Mouse (Mus musculus): ENCODE measurements at regions not wholly inside any gene's neighbourhood (a gene's known extent, or its start where the extent isn't known, plus 50 kb on each side); places are given as distances from the start of the nearest gene placed in this dataset.

GRCm38 (mm10) chr12:25344354-25344753, 247.4 kb upstream of the Id2 start:
- peak; percentile 35 to 46 for DNase-seq (ENCODE audit: low spot score in 2 of 2)

GRCm38 (mm10) chr12:25338771-25339170, 241.8 kb upstream of the Id2 start:
- DNase-seq (ENCODE audit: low spot score in 2 of 2): no peak

DNA sequence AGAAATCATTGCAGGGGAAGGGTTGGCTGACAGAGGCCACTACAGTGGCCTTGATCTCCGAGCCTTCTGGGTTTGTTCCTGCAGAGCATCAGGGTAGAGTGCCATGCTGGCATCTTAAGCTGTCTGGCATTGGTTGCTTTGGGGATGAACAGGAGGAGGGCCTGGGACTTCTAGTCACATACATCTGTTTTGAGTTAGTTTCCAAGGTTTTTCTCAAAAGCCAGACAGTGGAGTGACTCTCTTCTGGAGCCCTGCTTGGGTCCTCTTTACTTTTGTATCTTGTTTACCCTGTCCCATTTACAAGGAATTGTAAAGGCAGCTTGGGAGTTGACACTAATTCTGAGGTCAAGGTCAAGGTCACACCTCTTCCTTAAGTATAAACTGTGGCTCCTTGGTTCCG, 239.0 kb upstream of the Id2 start:
- DNase-seq (ENCODE audit: low spot score in 2 of 2): no peak

DNA sequence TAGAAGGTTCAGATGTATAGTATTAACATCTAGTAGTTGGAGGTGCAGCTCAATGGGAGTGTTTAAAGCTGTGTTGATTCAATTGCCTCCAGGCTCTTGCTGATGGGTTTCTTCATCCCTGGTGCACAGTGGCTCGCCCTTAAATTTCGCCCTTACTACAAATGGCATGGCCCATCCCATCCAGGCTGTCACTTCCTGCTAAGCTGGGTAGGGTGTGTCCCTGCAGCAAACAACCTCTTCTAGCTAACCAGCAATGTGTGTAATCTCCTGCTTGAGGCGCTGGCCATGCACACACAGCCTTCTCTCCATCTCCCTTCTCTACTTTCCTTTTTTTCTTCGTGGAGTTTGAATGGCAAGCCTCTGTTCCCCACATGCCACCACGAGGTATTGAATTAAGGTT, 238.1 kb upstream of the Id2 start:
- no peak for DNase-seq (ENCODE audit: low spot score in 2 of 2)

- DNase-seq (ENCODE audit: low spot score in 2 of 2): peak in 1 of 2 experiments; percentile 6
These were observed 235.6 kb upstream of the Id2 start for GRCm38 (mm10) chr12:25332384-25333035.

DNA sequence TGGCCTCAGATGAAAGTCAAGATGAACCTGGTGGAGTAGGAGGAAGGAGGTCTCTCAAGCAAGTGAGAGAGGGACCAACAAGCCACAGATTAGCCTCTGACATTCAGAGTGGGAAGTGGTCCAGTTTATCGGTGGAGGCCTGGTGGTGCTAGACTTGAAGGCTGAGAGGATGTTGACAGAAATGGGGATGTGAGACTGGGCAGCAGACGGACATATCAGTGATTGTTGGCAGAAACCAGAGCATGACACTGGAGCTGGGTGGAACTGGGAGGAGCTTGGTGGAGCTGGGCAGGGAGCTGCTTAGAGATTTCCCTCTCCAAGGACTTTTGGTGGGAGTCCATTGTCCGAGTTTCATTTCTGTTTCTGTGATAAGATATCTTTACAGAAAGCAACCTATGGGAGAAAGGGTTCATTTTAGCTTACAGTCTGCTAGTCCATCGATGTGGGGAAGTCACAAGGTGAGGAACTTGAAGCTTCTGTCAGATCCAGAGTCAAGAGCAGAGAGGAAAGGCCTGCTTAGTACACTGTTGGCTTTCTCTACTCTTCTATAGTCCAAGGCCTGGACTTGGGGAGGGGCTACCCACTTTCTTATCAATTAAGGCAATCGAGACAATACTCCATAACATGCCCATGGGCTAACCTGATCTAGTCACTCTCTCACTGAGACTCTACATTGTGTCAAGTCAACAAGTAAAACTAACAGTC, 233.2 kb upstream of the Id2 start:
- DNase-seq (ENCODE audit: low spot score in 2 of 2): peak in 1 of 2 experiments; percentile 6

DNA sequence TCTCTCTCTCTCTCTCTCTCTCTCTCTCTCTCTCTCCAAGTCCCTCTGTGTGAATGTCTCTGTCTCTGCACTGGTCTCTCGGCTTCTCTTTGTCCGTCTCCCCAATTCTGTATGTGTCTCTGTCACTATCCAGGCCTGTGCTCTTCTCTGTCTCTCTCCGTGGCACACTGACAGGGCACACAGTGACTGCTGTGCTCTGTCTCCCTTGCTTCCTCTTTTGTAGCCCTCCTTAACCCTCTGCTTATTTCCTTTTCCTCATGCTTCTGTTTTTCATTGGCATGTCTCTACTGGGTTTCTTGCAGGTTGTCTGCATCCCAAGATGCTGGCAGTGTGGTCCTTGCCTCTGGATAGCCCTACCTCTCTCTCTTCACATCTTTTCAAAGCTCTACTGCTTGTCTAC, 229.0 kb upstream of the Id2 start:
- DNase-seq (ENCODE audit: low spot score in 2 of 2): no peak

GRCm38 (mm10) chr12:25323171-25323570, 226.2 kb upstream of the Id2 start:
- no peak for DNase-seq (ENCODE audit: low spot score in 2 of 2)

- no peak for DNase-seq (ENCODE audit: low spot score in 2 of 2)
These were observed 223.4 kb upstream of the Id2 start for GRCm38 (mm10) chr12:25320262-25320767.

DNA sequence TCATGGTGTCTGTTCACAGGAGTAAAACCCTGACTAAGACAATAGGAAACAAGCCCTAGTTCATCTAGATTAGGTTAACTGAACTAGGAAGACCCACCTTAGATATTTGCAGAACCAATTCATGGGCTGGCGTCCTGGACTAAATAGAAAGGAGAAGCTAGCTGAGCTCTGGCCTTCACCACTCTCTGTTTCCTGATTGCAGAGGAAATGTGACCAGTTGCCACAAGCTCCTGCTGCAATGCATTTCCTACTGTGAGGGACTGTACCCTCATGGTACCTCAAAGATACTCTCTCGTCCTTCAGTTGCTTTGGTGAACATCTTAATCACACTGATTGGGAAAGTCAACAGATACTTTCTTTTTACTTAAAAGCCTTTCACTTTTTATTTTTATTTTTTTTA, 222.9 kb upstream of the Id2 start:
- DNase-seq (ENCODE audit: low spot score in 2 of 2): no peak

DNA sequence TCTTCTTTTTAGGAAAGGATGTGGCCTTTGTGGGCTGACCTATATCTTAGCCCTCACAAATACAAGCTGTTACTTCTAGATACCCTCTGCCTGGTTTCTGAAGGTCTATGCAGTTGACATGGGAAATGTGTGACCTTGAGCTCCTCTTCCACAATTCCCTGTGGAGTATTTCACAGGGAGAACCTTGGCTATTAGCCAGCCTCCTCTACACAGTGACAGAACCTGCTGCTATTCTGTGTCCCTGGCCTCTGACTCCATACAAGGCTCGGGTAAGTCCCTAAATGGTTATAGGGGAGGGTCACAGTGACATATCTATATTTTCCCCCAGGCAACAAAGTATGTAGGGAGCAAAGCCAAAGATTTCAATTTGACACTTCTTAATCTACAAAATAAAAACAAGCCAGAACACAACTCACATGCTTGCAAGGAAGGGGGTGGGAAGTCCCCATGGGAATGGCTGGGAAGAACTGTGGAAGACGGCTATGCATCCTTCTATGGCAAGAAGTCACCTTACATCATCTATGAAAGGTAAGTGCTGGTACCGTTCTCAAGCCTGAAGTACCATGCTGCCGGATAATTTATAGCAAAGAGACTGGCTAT, 221.2 kb upstream of the Id2 start:
- no peak for DNase-seq (ENCODE audit: low spot score in 2 of 2)

- DNase-seq (ENCODE audit: low spot score in 2 of 2): no peak
These were observed 219.0 kb upstream of the Id2 start for GRCm38 (mm10) chr12:25315969-25316368.

DNA sequence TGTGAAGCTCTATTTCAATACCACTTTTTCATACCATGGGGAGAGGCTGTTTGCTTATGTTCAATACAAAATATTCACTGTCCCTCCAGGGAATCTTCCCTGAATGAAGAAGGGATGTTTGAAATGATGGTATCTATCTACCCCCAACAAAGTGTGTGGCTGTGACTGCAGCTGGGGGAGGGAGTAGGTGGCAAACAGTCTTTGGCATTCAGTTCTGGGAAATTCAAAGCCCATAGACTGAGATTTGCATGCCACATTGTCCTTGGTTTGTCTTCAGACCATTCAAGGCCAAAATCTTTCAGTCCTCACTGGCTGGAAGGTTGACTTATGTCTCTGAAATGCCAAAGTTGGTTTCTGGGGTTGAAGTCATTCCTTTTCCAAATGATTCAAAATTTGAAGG, 216.3 kb upstream of the Id2 start:
- DNase-seq (ENCODE audit: low spot score in 2 of 2): no peak

- DNase-seq (ENCODE audit: low spot score in 2 of 2): no peak
These were observed 215.4 kb upstream of the Id2 start for GRCm38 (mm10) chr12:25312390-25312789.

DNA sequence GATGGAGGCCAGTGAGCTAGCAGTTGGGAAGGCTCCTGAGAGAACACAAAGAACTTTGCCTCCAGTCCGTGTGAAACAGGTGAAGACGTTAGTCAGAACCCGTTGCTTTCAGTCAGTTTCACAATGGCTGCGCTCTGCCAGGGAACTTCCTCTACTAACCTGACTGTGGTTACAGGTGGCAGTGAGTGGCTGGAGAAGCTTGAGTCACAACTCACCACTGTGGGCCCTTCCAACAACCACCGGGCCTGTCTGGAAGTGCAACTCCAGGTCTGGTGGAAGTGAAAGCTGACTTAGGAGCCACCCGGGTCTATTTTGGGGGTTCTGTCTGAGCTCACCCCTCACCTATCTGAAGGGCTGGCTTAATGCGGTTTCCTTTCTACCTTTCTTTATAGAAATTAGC, 214.8 kb upstream of the Id2 start:
- no peak for DNase-seq (ENCODE audit: low spot score in 2 of 2)

DNA sequence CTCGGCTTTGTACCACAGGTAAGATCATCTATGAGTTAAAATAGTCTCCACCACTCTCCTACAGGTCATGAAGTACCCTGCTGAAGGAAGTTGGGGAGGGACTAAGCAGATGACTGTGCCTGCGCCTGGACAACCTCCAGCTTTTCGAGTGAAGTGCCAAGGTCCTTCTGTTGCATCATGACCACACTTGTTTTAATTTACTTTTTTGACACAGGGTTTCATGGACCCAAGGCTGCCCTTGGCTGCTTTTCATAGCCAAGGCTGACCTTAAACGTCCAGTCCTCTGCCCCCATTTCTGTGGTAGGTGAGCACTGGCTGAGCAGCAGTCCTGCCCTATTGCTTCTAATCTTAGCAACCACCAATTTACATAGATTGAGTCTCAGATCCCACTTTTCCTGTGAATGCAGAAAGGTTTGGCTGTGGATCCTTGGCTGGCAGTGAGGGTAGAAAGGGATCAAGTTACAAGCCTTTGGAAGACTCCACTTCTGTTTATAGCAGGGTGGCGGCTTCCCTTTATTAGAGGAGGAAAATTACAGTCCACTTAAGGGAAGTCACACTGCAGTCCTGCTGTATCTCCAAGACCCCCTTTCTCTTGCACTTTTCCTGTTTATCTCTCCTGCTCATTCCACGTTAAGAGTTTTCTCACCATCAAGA, 213.5 kb upstream of the Id2 start:
- no peak for DNase-seq (ENCODE audit: low spot score in 2 of 2)

DNA sequence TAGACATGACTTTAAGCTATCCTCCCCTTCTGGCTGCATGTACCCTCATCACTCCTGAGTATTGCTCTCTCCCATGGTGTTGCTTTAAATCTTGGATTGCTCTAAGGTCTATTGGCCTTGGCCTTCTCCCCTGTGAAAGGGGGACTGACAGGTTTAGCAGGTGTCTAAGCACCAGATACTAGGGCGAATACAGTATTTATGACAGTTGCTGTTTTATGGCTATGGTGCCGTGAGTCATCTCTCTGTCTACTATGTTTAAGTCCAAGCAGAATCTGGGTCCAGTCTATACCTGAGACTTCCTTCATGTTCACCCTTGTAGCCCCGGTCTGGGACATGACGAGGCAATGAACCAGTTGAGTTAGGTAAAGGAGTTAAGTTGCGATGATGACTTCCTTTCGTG, 212.3 kb upstream of the Id2 start:
- DNase-seq (ENCODE audit: low spot score in 2 of 2): no peak

GRCm38 (mm10) chr12:25305764-25306653, 209.1 kb upstream of the Id2 start:
- no peak for DNase-seq (ENCODE audit: low spot score in 2 of 2)

DNA sequence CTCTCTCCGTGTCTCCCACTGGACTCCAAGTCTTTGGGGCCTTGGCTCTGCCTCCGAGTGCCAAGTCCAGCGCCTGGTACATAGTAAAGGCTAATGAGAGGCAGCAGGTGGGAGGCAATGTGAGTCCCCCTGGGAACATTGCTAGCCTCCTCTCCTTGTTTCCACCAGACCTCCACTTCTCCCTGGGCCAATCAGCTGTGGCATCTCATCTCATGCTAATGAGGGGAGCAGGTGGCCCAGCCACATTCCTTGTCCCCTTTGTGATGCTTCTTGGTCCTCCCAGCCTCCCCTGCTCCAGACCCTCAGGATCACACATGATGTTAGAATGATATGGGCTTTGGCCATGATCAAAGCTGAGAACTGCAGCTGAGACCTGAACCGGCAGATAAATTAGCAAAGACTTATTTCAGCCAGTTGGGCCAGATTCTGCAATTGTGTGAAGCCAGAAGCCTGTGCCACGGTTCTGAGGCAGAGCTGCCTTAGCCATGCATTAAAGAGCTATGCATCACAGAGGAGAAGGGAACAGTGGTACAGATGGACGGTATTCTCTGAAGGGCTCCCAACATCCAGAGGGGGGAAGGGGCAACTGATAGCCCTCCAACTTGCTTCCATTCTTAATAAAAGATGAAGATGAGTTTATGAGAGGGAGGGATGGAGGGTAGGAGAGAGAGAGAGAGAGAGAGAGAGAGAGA, 208.0 kb upstream of the Id2 start:
- no peak for DNase-seq (ENCODE audit: low spot score in 2 of 2)

DNA sequence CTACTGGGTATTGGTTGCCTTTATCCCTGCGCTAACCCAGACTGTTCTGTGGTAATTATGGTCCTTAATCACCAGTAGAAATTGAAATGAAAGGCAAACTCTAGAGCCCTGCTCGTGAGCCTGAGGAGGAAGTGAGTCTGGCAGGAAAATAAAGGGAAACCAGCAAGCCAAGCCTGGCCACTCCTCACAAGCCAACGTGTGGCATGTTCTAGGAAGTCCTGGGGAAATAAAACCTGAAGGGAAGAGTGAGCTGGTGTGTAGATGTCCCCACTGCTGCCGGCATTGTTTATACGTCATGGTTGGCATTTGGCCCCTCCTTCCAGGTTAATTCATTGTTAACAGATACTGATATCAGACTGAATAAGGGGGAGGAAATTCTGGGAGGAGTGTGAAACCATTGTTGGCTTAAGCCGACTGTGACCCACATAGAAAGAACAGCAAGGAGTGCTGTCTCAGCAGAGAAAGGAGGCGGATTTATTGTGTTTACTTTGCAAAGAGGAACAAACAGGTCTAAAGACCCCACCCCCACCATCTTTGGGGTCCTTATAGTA, 206.6 kb upstream of the Id2 start:
- no peak for DNase-seq (ENCODE audit: low spot score in 2 of 2)
